Mouse (Mus musculus) liver, embryonic 12.5 days (tissue): ENCODE measurements around the gene Rad51b. TPM values are rescaled to one million over a fixed set of nuclear protein-coding genes. Genes with fewer than 3 reads are reported as not detected.
A peak's percentile ranks its signal among the peaks of the same experiment; 100 is the strongest.

ENCODE experiments used
- ATAC-seq: fragments of 200-750 bp; cut with Nextera tagmentation; 2 replicates; pipeline ENCODE4 v1.8.0; 2017; ENCODE audit warnings: moderate number of reproducible peaks, mild to moderate bottlenecking, moderate library complexity
- H3K27ac ChIP-seq: fragments of 300-500 bp; sonication (generic); 2 replicates; pipeline ENCODE4 v1.5.1; 2016; ENCODE audit warnings: mild to moderate bottlenecking
- H3K27me3 ChIP-seq: fragments of 300-500 bp; sonication (generic); replicated peaks from 2 replicates; pipeline ENCODE4 v1.6.1; 2016; ENCODE audit warnings: mild to moderate bottlenecking, moderate library complexity
- H3K36me3 ChIP-seq: fragments of 300-500 bp; sonication (generic); 2 replicates; pipeline ENCODE4 v1.6.1; 2016; ENCODE audit warnings: mild to moderate bottlenecking, moderate library complexity
- H3K4me1 ChIP-seq: fragments of 300-500 bp; sonication (generic); 2 replicates; pipeline ENCODE4 v1.6.1; 2016
- H3K4me2 ChIP-seq: fragments of 300-500 bp; sonication (generic); 2 replicates; pipeline ENCODE4 v1.6.1; 2016; ENCODE audit warnings: mild to moderate bottlenecking, moderate library complexity
- H3K4me3 ChIP-seq: fragments of 300-500 bp; sonication (generic); 2 replicates; pipeline ENCODE4 v1.5.1; 2016; ENCODE audit warnings: mild to moderate bottlenecking, moderate library complexity
- H3K9ac ChIP-seq: fragments of 300-500 bp; sonication (generic); 2 replicates; pipeline ENCODE4 v1.6.1; 2016; ENCODE audit warnings: mild to moderate bottlenecking, moderate library complexity
- H3K9me3 ChIP-seq: fragments of 300-500 bp; sonication (generic); replicated peaks from 2 replicates; pipeline ENCODE4 v1.6.1; 2016; ENCODE audit warnings: mild to moderate bottlenecking, moderate library complexity
- WGBS: fragments of 180-500 bp; shearing (Covaris S2); methylation state at CpG from one replicate; pipeline ENCODE4 v1.1.7; 2016; ENCODE audit not compliant: insufficient replicate concordance; 5-methylcytosine and 5-hydroxymethylcytosine counted together
- polyA plus RNA-seq: library from polyadenylated mRNA; unstranded; fragments of >200 nt; fragmentation: Nextera tagmentation; extraction: Ambion mirVana; gene quantifications from 2 replicates; pipeline ENCODE4 v1.2.1, GENCODE M21; 2016

Gene Rad51b
- polyA plus RNA-seq, 1 experiment from 2014 or later = 7.5 TPM

DNA sequence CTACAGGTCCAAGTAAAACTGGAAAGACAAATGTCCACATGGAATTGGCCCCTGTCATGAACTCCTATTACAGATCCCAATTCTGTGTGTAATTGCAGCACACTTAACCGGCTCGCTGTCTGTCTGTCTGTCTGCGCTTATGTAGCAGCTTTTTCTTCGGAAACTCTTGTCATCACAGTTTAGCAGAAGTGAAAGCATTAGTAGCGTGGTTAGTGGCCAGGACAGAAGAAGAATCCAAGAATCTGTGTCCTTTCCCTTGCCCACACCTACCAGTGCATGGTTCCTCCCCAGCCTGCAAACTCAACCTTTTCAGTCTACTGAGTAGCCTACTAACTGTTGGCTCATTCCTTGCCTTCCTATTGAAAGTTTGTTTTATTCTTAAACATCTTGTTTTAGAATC, 345.6 kb downstream of the Rad51b start:
- 78% methylated on average over 5 of the region's 5 CpGs for WGBS
- Histone ChIP-seq H3K36me3 (no peaks in the 10 kb centered on the region), H3K9me3 (no peaks in the 10 kb centered on the region), H3K9ac (no peak overlapping the region), H3K4me3 (no peak overlapping the region), H3K27me3 (no peaks in the 10 kb centered on the region), H3K4me1 (peaks cover 8% of the 10 kb centered on the region), H3K27ac (peak overlapping the region; percentile 61), H3K4me2 (no peak overlapping the region)
- no peak for ATAC-seq

DNA sequence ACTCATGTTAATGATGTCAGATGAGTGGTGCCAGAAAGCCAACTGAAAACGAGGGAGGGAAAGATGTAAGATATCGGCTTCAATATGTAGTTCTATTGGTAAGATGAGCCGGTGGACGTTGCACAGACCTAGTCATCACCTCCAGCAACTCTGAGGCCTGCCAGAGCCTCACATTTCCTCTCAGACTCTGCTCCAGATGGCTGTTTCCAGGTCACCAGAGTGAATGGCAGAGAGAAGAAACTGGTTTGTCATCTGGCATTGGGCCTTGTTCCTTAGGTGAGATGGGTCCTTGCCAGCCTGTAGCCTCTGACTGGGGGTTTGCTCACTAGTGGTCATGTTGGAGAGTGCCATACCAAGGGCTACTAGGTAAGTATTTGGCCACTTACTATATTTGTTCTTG, 348.6 kb downstream of the Rad51b start:
- WGBS = 62% methylated on average over 4 of the region's 4 CpGs

DNA sequence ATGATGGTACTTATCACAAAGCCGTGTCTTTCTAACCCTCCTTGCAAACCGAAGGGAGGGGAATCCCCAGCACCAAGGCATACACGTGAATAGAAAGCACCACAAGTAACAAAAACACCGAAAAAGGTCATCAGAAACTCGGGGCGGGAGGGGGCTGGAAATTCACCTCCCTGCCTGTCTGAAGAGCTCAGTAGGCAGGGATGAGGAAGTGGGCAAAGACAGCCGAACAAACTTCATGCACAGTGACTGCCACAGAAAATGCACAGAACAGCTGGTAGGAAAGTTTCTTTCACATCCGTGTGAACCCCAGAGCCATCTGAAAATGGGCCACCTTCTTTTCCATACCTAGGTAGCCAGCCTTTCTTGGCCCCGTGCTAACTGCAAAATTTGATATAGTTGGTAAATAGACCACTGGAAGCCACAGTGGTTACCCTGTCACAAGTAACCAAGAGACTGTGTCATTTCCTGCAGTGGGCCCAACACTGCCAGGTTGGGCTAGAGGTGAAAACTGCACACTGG, 349.6 kb downstream of the Rad51b start:
- Histone ChIP-seq H3K4me1 (peaks cover 2% of the 10 kb centered on the region), H3K9me3 (no peaks in the 10 kb centered on the region), H3K27me3 (no peaks in the 10 kb centered on the region), H3K4me2 (no peak overlapping the region), H3K4me3 (no peak overlapping the region), H3K36me3 (no peaks in the 10 kb centered on the region), H3K9ac (no peak overlapping the region), H3K27ac (no peak overlapping the region)
- no peak for ATAC-seq
- WGBS = 30% methylated on average over 9 of the region's 9 CpGs

More for the DNA sequence above, 348.6 kb downstream of the Rad51b start:
- no peak for ATAC-seq
- no peaks in the 10 kb centered on the region for H3K27me3 ChIP-seq
- no peak overlapping the region for H3K27ac ChIP-seq
- H3K4me1 ChIP-seq = peaks cover 8% of the 10 kb centered on the region
- H3K36me3 ChIP-seq = no peaks in the 10 kb centered on the region
- no peaks in the 10 kb centered on the region for H3K9me3 ChIP-seq
- no peak overlapping the region for H3K4me2 ChIP-seq
- H3K4me3 ChIP-seq = no peak overlapping the region
- no peak overlapping the region for H3K9ac ChIP-seq

DNA sequence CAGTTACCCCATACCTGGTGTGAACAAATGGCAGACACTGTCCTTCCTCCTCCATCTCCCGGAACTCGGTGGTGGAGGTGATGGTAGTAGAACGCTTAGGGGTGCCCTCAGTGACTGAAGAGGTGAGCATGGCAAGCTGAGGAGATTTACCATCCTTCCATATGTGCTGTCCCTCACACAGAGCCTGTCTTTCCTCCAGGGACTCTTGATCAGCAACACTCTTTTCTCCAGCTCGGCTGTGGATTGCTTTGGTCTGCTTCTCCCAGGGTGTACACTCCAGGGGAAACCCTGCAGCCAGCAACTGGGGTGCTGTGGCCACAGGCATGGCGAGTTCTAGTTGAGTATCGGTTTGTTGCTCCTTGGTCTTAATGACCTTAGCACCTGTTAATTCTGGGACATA, 350.3 kb downstream of the Rad51b start:
- WGBS = 67% methylated on average over 6 of the region's 6 CpGs
- no peak for ATAC-seq
- H3K4me1 ChIP-seq = no peaks in the 10 kb centered on the region; the same call in 1 of the 2 replicates

DNA sequence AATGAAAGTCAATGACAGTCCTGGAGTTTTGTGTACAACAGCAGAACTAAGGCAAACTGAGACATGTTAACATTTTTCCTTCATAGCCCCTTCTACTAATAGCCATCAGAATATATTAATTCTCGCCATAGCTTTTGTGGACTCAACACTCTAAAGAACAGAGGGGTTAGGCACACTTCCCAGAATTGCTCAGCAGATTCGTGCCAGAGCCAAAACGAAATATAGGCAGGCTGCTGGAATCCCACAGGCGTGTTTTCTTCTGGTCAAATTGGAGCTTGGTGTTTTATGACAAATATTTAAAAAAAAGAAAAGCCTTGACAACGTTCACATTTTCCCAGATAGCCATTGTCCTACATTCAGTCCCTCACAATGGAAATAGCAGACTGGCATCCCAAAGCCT, 350.9 kb downstream of the Rad51b start:
- Histone ChIP-seq H3K4me1 (no peaks in the 10 kb centered on the region; the same call in 1 of the 2 replicates), H3K9me3 (no peaks in the 10 kb centered on the region), H3K9ac (no peak overlapping the region), H3K4me3 (no peak overlapping the region), H3K27me3 (no peaks in the 10 kb centered on the region), H3K36me3 (no peaks in the 10 kb centered on the region), H3K4me2 (no peak overlapping the region), H3K27ac (no peak overlapping the region)
- ATAC-seq = no peak
- 72% methylated on average over 5 of the region's 5 CpGs for WGBS

More for the DNA sequence above, 350.3 kb downstream of the Rad51b start:
- Histone ChIP-seq H3K9ac (no peak overlapping the region), H3K4me3 (no peak overlapping the region), H3K27me3 (no peaks in the 10 kb centered on the region), H3K36me3 (no peaks in the 10 kb centered on the region), H3K9me3 (no peaks in the 10 kb centered on the region), H3K4me2 (no peak overlapping the region), H3K27ac (no peak overlapping the region)

DNA sequence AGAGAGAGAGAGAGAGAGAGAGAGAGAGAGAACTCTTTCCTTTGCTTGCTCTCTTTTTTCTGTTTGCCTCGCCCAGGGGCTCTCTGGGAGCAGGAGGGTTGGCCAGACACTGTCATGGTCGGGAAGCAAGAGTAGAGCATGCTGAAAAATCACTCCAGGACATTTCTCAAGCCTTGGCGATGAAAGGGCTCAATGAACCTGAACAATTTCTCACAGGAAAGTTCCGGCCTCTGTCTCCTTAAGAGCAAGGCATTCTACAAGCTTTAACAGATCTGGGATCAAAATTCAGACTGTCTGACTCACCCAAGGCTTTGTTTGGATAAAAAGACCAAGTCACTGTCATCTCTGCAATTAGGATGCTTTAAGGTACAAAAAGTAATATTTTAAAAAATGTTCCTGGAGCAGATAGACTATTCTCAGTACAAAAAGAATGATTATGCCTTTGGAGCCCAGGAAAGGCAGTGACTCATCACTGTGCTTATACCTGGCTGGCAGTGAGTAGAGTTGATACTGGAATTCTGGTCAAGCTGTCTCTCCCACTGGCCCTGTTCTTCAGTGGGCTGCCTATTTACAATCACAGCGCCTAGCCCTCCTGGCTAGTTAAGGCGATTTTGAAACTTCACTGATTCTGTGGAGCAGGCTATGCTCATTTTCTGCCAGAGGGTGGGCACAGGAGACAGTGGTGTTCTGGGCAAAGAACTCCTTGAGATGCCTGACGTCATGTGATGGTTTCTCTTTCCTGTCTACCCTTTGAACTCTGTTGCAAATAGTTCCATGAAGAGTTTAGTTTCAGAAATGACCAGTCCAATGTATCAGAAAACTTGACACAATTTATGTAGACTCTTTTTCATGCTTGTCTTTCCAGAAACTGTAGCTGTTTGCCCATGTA, 352.0 kb downstream of the Rad51b start:
- WGBS = 56% methylated on average over 7 of the region's 7 CpGs
- Histone ChIP-seq H3K9ac (no peak overlapping the region), H3K27ac (no peak overlapping the region)

DNA sequence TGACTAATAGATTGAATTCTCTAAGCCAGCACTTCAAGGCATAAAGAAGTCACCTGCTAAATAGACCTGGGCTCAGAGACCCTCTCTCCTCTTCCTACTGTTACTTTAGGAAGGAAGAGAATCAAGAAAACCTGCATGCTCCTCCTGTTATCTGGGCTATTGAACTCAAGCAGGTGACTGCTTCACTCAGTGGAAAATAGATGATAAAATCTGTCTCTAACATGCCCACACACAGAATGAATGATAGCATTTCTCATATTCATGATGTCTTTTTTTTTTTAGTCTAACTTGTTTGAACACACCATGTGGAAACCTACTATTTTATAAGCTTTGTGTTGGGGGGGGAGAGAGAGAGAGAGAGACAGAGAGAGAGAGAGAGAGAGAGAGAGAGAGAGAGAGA, 352.7 kb downstream of the Rad51b start:
- no peak overlapping the region for H3K4me3 ChIP-seq
- ATAC-seq = no peak
- no peaks in the 10 kb centered on the region for H3K27me3 ChIP-seq
- H3K9me3 ChIP-seq = no peaks in the 10 kb centered on the region
- H3K4me1 ChIP-seq = no peaks in the 10 kb centered on the region
- no peak overlapping the region for H3K9ac ChIP-seq
- H3K36me3 ChIP-seq = no peaks in the 10 kb centered on the region
- no peak overlapping the region for H3K27ac ChIP-seq
- no peak overlapping the region for H3K4me2 ChIP-seq

More for the DNA sequence above, 352.0 kb downstream of the Rad51b start:
- Histone ChIP-seq H3K4me2 (no peak overlapping the region), H3K27me3 (no peaks in the 10 kb centered on the region), H3K4me3 (no peak overlapping the region), H3K36me3 (no peaks in the 10 kb centered on the region), H3K4me1 (no peaks in the 10 kb centered on the region), H3K9me3 (no peaks in the 10 kb centered on the region)
- no peak for ATAC-seq

DNA sequence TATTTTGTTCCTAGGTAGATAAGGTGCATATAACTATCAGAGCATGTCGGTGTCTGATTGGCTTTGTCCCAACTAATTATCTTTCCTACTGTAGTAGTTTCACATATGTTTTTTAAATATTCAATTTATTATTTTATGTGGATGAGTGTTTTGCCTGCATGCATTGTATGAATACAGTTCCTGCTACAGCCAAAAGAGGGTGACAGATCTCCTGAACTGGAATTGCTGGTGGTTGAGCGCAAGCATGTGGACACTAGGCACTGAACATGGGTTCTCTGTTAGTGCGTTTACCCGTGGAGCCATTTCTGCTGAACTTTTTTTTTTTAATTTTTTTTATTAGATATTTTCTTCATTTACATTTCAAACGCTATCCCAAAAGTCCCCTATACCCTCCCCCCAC, 358.1 kb downstream of the Rad51b start:
- no peak overlapping the region for H3K4me2 ChIP-seq
- H3K27me3 ChIP-seq = no peaks in the 10 kb centered on the region
- no peak for ATAC-seq
- H3K4me3 ChIP-seq = no peak overlapping the region
- 80% methylated on average over 5 of the region's 5 CpGs for WGBS
- no peaks in the 10 kb centered on the region for H3K9me3 ChIP-seq
- H3K4me1 ChIP-seq = no peaks in the 10 kb centered on the region
- no peak overlapping the region for H3K27ac ChIP-seq
- H3K36me3 ChIP-seq = no peaks in the 10 kb centered on the region
- no peak overlapping the region for H3K9ac ChIP-seq

DNA sequence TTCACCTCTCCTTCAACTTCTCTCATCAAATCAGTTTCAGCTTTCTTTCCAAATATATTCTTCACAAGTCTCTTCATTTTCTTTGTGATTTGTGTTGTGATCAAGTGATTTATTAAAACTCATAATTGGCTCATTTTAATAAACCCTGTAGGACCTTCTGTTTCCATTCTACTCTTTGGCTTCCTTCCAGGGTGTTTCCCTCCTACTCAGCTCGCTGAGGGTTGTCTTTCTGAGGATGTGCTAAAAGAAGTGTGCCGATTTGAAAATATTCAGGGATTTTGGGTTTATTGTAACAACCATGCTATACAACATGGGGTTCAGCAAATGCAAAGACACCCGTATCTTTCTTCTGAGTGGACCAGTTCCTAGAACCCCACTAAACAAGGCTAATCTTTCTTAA, 361.8 kb downstream of the Rad51b start:
- H3K9ac ChIP-seq = no peak overlapping the region
- no peak for ATAC-seq
- H3K27ac ChIP-seq = no peak overlapping the region
- no peak overlapping the region for H3K4me2 ChIP-seq
- peaks cover 10% of the 10 kb centered on the region for H3K4me1 ChIP-seq
- H3K4me3 ChIP-seq = no peak overlapping the region
- H3K36me3 ChIP-seq = no peaks in the 10 kb centered on the region
- WGBS = 68% methylated on average over 3 of the region's 3 CpGs
- H3K9me3 ChIP-seq = no peaks in the 10 kb centered on the region
- no peaks in the 10 kb centered on the region for H3K27me3 ChIP-seq

DNA sequence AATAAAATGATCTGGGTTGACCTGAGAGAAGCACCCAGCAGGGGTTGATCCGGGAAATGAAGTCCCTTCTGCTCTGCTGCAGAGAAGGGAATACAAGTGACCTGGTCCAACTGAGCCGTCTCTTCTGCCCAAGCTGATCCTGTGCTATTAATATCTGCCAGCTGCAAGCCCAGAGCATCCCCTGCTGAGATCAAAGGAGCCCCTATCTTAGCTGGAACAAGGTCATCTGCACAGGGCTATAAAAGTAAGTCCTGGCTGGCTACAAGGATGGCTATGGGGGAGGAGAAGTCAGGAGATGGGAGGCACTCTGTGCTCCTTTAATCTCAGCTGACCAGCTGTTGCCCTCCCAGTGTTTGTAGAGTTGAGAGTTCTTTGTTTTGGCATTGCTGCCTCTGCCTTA, 364.2 kb downstream of the Rad51b start:
- Histone ChIP-seq H3K4me2 (no peak overlapping the region), H3K36me3 (no peaks in the 10 kb centered on the region), H3K9me3 (no peaks in the 10 kb centered on the region), H3K4me1 (peaks cover 10% of the 10 kb centered on the region), H3K27me3 (no peaks in the 10 kb centered on the region), H3K9ac (no peak overlapping the region), H3K27ac (no peak overlapping the region), H3K4me3 (no peak overlapping the region)
- 25% methylated on average over 2 of the region's 2 CpGs for WGBS
- ATAC-seq = no peak

DNA sequence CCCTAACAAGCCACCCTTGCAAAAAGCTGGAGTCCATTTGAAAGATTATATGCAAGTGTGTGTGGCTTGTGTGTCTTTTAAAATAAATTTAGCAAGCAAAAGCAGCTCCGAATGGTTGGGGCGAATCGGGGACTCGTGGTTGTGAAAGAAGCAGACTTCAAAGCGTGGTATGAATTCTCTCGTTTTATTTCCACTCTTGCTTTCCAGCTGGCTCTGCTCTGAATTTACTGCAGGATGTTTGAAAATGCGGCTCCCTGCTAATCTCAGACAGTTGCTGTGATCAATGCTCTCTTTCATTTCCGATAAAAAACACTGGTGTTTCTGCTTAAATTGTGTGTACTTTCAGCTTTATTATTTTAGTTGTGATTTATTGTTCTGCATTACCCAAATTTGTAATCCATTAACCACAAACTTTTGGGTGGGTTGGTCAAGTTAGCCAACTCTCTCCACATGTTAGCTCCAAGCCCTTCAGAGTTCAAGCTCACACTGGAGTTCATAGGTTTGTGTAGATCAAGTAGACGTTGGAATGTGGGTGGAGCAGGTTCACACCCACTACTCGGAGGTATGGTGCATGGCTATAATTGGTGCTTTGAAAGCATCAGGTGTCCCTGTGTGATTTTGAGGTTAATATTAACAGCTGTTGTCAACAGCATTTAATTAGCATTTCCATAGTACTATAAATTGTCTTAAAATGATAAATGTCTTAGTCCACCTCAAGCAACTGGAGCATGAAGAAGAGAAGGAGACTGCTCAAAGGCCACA, 366.2 kb downstream of the Rad51b start:
- Histone ChIP-seq H3K9ac (no peak overlapping the region), H3K4me2 (no peak overlapping the region), H3K9me3 (no peaks in the 10 kb centered on the region), H3K27me3 (no peaks in the 10 kb centered on the region), H3K27ac (no peak overlapping the region), H3K36me3 (no peaks in the 10 kb centered on the region), H3K4me1 (peaks cover 10% of the 10 kb centered on the region), H3K4me3 (no peak overlapping the region)
- WGBS = 74% methylated on average over 10 of the region's 10 CpGs
- ATAC-seq = no peak

DNA sequence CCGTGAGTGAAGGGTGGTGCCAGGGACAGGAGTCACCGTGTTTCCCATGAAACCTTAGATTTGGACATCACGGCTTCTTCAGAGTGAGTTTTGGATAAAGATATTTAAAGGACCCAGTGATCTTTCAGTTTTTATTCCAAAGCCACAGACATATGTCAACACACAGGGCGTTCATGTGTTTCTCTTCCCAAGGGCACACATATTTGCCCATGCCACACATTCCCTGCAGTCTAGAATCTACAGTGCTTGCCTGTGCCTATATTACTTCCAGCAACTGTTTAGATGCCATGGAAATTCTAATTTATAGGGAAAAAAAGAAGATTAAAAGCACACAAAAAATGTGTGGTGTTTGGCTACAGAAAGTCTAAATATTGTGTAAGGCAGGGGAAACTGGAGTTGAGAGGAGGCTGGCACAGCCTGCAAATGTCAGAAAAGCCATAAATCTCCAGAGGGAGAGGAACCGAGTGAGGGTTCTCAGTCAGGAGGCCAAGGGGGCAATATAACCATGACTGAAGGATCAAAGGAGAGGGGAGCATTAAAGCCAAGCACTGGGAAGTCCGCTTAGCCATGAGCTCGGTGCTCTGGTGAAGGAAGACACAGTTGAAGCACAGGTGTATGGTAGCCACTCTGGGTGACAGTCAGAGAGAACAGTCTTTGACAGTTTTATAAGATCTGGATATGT, 367.0 kb downstream of the Rad51b start:
- no peak overlapping the region for H3K4me3 ChIP-seq
- WGBS = 75% methylated on average over 7 of the region's 7 CpGs
- no peaks in the 10 kb centered on the region for H3K9me3 ChIP-seq
- no peak overlapping the region for H3K9ac ChIP-seq
- no peak overlapping the region for H3K27ac ChIP-seq
- no peaks in the 10 kb centered on the region for H3K27me3 ChIP-seq
- ATAC-seq = no peak
- H3K36me3 ChIP-seq = no peaks in the 10 kb centered on the region
- peaks cover 10% of the 10 kb centered on the region for H3K4me1 ChIP-seq
- H3K4me2 ChIP-seq = no peak overlapping the region
